Mouse (Mus musculus): ENCODE measurements at regions not wholly inside any gene's neighbourhood (a gene's known extent, or its start where the extent isn't known, plus 50 kb on each side); places are given as distances from the start of the nearest gene placed in this dataset.

- peak; percentile 84 for DNase-seq (ENCODE audit: low spot score)
Observed at GRCm38 (mm10) chr1:34642304-34642893, 62.9 kb downstream of the Amer3 start.

- no peak for DNase-seq (ENCODE audit: low spot score)
Observed at GRCm38 (mm10) chr1:34653963-34654644, 74.6 kb downstream of the Amer3 start.

- no peak for DNase-seq (ENCODE audit: low spot score)
Observed at GRCm38 (mm10) chr1:34657481-34657880, 78.0 kb downstream of the Amer3 start.

- DNase-seq (ENCODE audit: low spot score) = no peak
Observed at GRCm38 (mm10) chr1:34663875-34664547, 84.6 kb downstream of the Amer3 start.

GRCm38 (mm10) chr1:34664816-34665511 is 85.5 kb downstream of the Amer3 start:
- DNase-seq (ENCODE audit: low spot score) = no peak

GRCm38 (mm10) chr1:34665512-34665854 is 86.0 kb downstream of the Amer3 start:
- no peak for DNase-seq (ENCODE audit: low spot score)

- peak; percentile 59 for DNase-seq (ENCODE audit: low spot score)
Observed at GRCm38 (mm10) chr1:34666226-34666662, 86.8 kb downstream of the Amer3 start.

GRCm38 (mm10) chr1:34677105-34677741 is 97.8 kb downstream of the Amer3 start:
- no peak for DNase-seq (ENCODE audit: low spot score)

GRCm38 (mm10) chr1:34677832-34678733 is 98.6 kb downstream of the Amer3 start:
- DNase-seq (ENCODE audit: low spot score) = peak; percentile 50

- DNase-seq (ENCODE audit: low spot score) = no peak
Observed at GRCm38 (mm10) chr1:34678734-34679068, 99.2 kb downstream of the Amer3 start.

GRCm38 (mm10) chr1:34686539-34686938 is 107.1 kb downstream of the Amer3 start:
- no peak for DNase-seq (ENCODE audit: low spot score)

- no peak for DNase-seq (ENCODE audit: low spot score)
Observed at GRCm38 (mm10) chr1:34696533-34696932, 117.1 kb downstream of the Amer3 start.

GRCm38 (mm10) chr1:34700237-34701030 is 121.0 kb downstream of the Amer3 start:
- peak; percentile 81 for DNase-seq (ENCODE audit: low spot score)

GRCm38 (mm10) chr1:34701436-34701835 is 122.0 kb downstream of the Amer3 start:
- no peak for DNase-seq (ENCODE audit: low spot score)

GRCm38 (mm10) chr1:34709089-34709488 is 129.6 kb downstream of the Amer3 start:
- no peak for DNase-seq (ENCODE audit: low spot score)

GRCm38 (mm10) chr1:34722674-34723073 is 120.2 kb downstream of the Fam168b start:
- DNase-seq (ENCODE audit: low spot score) = no peak

- DNase-seq (ENCODE audit: low spot score) = no peak
Observed at GRCm38 (mm10) chr1:34732156-34732555, 110.7 kb downstream of the Fam168b start.

GRCm38 (mm10) chr1:34733026-34733913 is 109.6 kb downstream of the Fam168b start:
- no peak for DNase-seq (ENCODE audit: low spot score)

GRCm38 (mm10) chr1:34738386-34739067 is 104.3 kb downstream of the Fam168b start:
- DNase-seq (ENCODE audit: low spot score) = peak; percentile 84
